Comparison of ENCODE assay signal across 9 mouse cellular contexts in genomic region chr2:164386953-164387352, GRCm38 (mm10). TPM values are rescaled to one million over a fixed set of nuclear protein-coding genes. Genes with fewer than 3 reads are reported as not detected.
DNase-seq lines count a peak whose midpoint lies in the region; ATAC-seq and TF ChIP-seq lines count a peak whose summit lies in the region.
"Had no signal": no experiment of that assay in that cellular context is flagged by ENCODE, and none has a peak within 500 bp of the region (broad histone marks: within the 10 kb centered on the region; RNA-seq: fewer than 3 reads in every experiment).

No protein-coding gene starts in this region.

- no peak overlapping the region for H3K4me2 ChIP-seq in embryonic facial prominence, embryonic 12.5 days (replicated peaks)

- peaks cover 15% of the 10 kb centered on the region for H3K4me1 ChIP-seq in embryonic facial prominence, embryonic 12.5 days

- intact Hi-C loops in left cerebral cortex, adult 2 months (cut with DNase I): loop anchor here (5.0 kb wide), 1 partner anchor 285 kb away; no protein-coding TSS in a partner anchor

- peak; percentile 33 to 80 for DNase-seq in frontal cortex, adult 2 months (ENCODE audit: extremely low spot score in 1 of 2, low spot score in 1 of 2)
- DNase-seq in urinary bladder, postnatal 14 days (ENCODE audit: low spot score): peak; percentile 41
- no peak for DNase-seq in urinary bladder, adult 2 months (ENCODE audit: low spot score)
- peak; percentile 57 to 59 for DNase-seq in left cerebral cortex, adult 2 months (ENCODE audit: extremely low spot score in 1 of 2, low spot score in 2 of 2)
- peak; percentile 25 to 69 for DNase-seq in natural killer cell, adult 2 months (ENCODE audit: low spot score in 2 of 2)
- no peak for DNase-seq in ovary, postnatal 36 days (ENCODE audit: low spot score)

- H3K36me3 ChIP-seq in embryonic facial prominence, embryonic 12.5 days: no peaks in the 10 kb centered on the region

- TF ChIP-seq CTCF in left cerebral cortex, adult 2 months (IDR thresholded peaks at IDR 0.05): peak; percentile 72

- WGBS in embryonic facial prominence, embryonic 12.5 days: 17% methylated on average over 8 of the region's 8 CpGs

- ATAC-seq in frontal cortex, adult (ENCODE audit: low TSS enrichment): no peak
- no peak for ATAC-seq in embryonic facial prominence, embryonic 12.5 days (ENCODE audit: insufficient number of reproducible peaks, insufficient read depth, low FRiP score, low TSS enrichment)

- H3K4me3 ChIP-seq in embryonic facial prominence, embryonic 12.5 days: no peak overlapping the region
- H3K4me3 ChIP-seq in left cerebral cortex, adult 2 months: no peak overlapping the region

- no peak overlapping the region for H3K9ac ChIP-seq in embryonic facial prominence, embryonic 12.5 days

- peaks cover 18% of the 10 kb centered on the region for H3K27me3 ChIP-seq in embryonic facial prominence, embryonic 12.5 days

- H3K9me3 ChIP-seq in embryonic facial prominence, embryonic 12.5 days: no peaks in the 10 kb centered on the region

- H3K27ac ChIP-seq in embryonic facial prominence, embryonic 12.5 days: peak overlapping the region; percentile 72
- H3K27ac ChIP-seq in left cerebral cortex, adult 2 months: no peak overlapping the region

RNA-seq across cellular contexts. Expression of gene Slpi, which starts 1.9 kb away (rescaled TPM):
- polyA plus RNA-seq in frontal cortex, adult 2 months (2012; rRNA removed): 0.67 and 0.68 TPM in 2 replicates
- polyA plus RNA-seq in urinary bladder, adult 2 months (2012; rRNA removed): 28.3 and 42.1 TPM in 2 replicates
- polyA plus RNA-seq in embryonic facial prominence, embryonic 12.5 days (2016; fragmentation: Nextera tagmentation; extraction: Ambion mirVana): 0.96 and 1.5 TPM in 2 replicates
- not detected for total RNA-seq in left cerebral cortex, adult 2 months (2021)

RNA-seq across cellular contexts. Expression of gene Rbpjl, which starts 16.0 kb away (rescaled TPM):
- 1.7 and 1.8 TPM in 2 replicates for polyA plus RNA-seq in frontal cortex, adult 2 months (2012; rRNA removed)
- 0.01 TPM in 1 of 2 replicates, not detected in the other for polyA plus RNA-seq in urinary bladder, adult 2 months (2012; rRNA removed)
- 0.46 and 0.53 TPM in 2 replicates for polyA plus RNA-seq in embryonic facial prominence, embryonic 12.5 days (2016; fragmentation: Nextera tagmentation; extraction: Ambion mirVana)
- under 1 TPM; 0.20 to 0.23 TPM for total RNA-seq in left cerebral cortex, adult 2 months (2021)
- polyA plus RNA-seq: large intestine, adult 2 months had no signal

RNA-seq across cellular contexts. Expression of gene Matn4, which starts 18.0 kb away (rescaled TPM):
- 25.8 and 25.9 TPM in 2 replicates for polyA plus RNA-seq in frontal cortex, adult 2 months (2012; rRNA removed)
- 3.1 and 3.4 TPM in 2 replicates for polyA plus RNA-seq in urinary bladder, adult 2 months (2012; rRNA removed)
- 36.2 and 43.9 TPM in 2 replicates for polyA plus RNA-seq in embryonic facial prominence, embryonic 12.5 days (2016; fragmentation: Nextera tagmentation; extraction: Ambion mirVana)
- 10 to 100 TPM; 10.4 to 11.0 TPM for total RNA-seq in left cerebral cortex, adult 2 months (2021)

RNA-seq across cellular contexts. Expression of gene Svs5, which starts 54.4 kb away (rescaled TPM):
- not detected in 2 replicates for polyA plus RNA-seq in frontal cortex, adult 2 months (2012; rRNA removed)
- 0.11 TPM in 1 of 2 replicates, not detected in the other for polyA plus RNA-seq in urinary bladder, adult 2 months (2012; rRNA removed)
- not detected in 2 replicates for polyA plus RNA-seq in embryonic facial prominence, embryonic 12.5 days (2016; fragmentation: Nextera tagmentation; extraction: Ambion mirVana)
- total RNA-seq in left cerebral cortex, adult 2 months (2021): not detected
- polyA plus RNA-seq: large intestine, adult 2 months had no signal

RNA-seq across cellular contexts. Expression of gene Sdc4, which starts 56.7 kb away (rescaled TPM):
- polyA plus RNA-seq in frontal cortex, adult 2 months (2012; rRNA removed): 45.0 and 46.5 TPM in 2 replicates
- 150 and 162 TPM in 2 replicates for polyA plus RNA-seq in urinary bladder, adult 2 months (2012; rRNA removed)
- polyA plus RNA-seq in embryonic facial prominence, embryonic 12.5 days (2016; fragmentation: Nextera tagmentation; extraction: Ambion mirVana): 42.6 and 44.4 TPM in 2 replicates
- total RNA-seq in left cerebral cortex, adult 2 months (2021): 10 to 100 TPM; 78.7 to 93.2 TPM

Comparison
In these comparisons a context has a peak if more than half of its experiments do, and no peak if none do; other contexts are left out.
1. DNase-seq: peak in frontal cortex, adult 2 months (2 of 2), urinary bladder, postnatal 14 days (single experiment), left cerebral cortex, adult 2 months (2 of 2) and natural killer cell, adult 2 months (2 of 2); none in urinary bladder, adult 2 months (single experiment) and ovary, postnatal 36 days (single experiment).
2. RNA of gene Slpi, which starts 1.9 kb away (polyA plus RNA-seq): 28.3 to 42.1 TPM in urinary bladder, adult 2 months; 0.96 to 1.5 TPM in embryonic facial prominence, embryonic 12.5 days and 0.67 to 0.68 TPM in frontal cortex, adult 2 months; every median in the first group is over 10 times any median in the second.